Mouse (Mus musculus) layer of hippocampus, adult 9-10 months (tissue): ENCODE results near the gene Opalin.

Experiments used
- DNase-seq: peaks from one replicate; pipeline ENCODE4 v3.0.0; 2022; ENCODE audit warnings: low spot score

Gene Opalin

DNA sequence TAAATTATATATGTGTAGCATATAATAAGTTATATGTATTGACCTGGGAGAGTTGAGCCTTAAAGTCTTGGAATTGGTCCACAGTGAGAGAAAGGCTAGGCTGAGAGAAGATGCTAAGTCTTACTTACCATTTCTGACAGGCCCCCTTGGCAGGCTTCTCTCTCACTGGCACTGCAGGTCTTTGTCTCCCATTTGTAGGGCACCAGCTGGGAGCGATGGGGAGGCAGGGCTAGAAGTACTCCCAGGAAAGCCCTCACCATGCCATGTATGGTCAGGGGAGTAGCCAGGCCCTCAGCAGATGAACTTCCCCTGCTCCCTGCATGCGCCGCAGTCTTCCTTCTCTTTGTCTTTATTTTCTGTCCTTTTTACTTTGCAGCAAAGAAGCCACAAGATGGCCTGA is at the start of gene Opalin:
Gene Opalin (minus strand): TSS at position 208 of the 400 bp plus-strand sequence.
- no peak for DNase-seq

DNA sequence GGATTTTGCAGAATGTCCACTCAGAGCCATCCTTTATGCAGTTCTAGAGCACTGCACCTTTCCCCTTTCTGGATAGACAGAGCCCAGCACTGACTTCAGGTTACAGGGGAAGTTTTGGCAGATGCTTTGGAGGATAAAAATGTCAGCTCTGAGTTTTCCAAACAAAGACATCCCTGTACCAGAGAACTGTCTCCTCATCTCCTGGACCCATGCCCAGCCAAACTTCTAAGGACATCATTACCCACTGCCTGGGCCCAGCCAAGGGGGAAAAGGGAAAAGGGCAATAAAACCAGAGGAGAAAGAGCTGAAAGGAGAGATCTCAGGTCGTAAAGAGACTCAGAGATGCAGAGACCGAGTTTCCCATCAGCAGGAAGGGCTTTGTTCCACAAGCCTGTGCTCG is 46.1 kb upstream of the Opalin start:
- DNase-seq, result no peak

DNA sequence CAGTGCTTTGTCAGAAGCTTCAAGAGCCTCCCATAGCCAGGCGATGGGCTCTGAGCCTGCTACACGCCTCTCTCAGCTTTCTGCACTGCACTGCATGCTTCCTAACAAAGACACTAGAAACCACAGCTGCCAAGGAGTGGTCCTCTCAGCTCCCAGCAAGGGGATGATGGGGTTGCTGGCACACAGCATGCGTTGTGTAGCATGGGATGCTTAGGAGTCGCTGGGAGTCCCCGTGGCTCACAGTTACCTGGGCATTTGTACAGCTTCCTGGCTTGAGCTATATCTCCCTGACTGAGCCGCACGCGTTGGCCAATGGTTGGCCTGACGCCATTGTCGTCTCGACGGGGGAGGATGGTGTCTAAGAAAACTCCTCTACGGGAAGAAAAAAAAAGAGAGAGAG is 43.0 kb upstream of the Opalin start:
- no peak for DNase-seq

DNA sequence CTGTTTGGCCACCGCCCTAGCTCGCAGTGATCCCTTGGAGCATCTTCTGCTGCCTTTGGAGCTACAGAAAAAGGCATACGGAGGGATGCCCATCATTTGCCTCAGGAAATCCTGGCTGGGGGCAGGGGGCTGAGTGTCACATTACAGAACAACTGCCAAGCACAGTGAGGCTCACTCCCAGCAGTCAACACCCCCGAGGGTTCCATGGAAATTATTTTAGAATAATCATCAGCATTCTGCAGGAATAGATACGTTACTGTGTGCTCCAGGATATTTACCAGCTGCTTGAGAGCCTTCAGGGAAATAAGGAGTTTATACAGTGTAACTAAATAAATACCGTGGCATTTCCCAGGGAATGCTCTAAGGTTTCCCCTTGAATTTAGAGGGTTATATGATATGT is 41.4 kb upstream of the Opalin start:
- no peak for DNase-seq

DNA sequence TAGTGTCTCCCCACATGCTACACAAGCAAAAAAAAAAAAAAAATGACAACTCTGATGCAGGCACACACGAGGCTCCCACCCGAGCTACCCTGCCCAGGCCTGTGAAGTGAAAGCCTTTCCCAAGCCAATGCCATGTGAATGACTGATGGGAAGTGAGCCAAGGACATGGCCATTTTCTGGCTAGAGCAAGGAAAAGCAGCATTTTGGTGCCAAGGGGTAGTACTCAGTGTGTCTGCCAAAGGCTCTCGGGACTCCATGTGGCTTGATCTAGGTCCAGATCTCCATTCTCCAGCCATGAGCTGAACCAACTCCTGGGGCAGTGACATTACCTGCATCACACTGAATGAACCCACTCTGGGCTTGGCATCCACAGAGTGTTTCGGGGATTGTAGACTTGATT is 40.4 kb upstream of the Opalin start:
- DNase-seq, result no peak

DNA sequence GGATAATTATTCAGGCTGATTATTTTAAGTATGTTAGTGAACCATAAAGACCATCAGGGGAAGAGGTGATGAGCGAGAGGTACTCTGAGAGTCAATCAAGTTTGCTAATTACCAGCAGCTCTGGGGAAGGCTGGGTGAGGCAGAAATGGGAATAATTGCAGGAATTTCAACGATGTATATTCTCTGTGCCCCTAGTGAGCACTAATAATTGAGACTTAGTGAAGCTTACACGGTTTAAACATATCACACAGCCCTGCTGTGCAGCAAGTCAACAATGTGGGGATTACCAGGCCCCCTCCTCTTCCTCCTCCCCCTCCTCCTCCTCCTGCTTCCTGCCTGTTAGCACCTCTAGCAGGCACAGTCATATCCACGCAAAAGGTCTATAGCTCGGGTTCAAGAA is 37.7 kb upstream of the Opalin start:
- no peak for DNase-seq

DNA sequence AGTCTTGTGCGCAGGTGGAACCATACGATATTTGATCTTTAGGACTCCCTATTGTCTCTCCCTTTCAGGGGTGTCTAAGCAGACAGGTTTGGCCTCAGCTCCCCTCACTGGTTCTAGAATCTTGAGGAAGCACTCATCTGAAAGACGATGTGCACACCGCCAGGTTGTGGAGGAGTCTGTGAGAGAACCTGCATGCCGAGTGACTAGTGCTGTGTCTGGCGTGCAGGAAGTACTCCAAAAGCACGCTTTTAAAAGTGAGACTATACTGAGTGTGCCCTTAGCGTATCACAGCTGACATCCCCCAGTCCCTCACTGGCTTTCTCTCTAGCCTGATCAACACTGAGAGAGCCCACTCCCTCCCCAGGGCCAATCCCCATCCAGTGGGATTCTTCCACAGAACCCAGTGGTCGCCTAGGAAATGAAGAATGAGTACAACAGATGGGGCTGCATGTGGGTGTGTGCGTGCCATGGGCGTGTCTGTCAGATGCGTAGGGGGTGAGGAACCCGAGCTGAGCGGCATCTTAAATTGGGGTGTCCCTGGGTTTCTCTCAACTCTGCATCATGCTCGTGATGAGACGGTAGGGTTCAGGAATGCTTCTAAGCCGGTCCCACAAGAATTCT is 37.1 kb upstream of the Opalin start:
- DNase-seq, result no peak

DNA sequence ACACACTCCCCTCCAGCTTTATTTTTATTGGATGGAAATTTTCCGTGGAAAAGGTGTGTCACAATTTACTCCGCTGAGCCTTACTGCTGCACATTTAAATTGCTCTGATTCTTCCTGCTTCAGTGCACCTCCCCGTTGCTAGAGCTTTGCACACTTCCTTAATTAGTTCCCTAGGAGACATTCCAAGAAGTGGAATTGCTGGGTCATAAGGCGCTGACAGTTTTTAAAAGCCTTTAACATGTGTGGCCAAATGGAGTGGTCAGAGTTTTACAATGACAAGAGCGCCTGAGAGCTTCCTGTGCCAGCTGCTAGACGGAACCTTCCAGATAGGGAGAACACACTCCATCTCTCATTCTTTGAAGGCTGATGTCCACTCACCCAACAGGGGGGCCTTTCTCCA is 35.7 kb upstream of the Opalin start:
- DNase-seq, result no peak

DNA sequence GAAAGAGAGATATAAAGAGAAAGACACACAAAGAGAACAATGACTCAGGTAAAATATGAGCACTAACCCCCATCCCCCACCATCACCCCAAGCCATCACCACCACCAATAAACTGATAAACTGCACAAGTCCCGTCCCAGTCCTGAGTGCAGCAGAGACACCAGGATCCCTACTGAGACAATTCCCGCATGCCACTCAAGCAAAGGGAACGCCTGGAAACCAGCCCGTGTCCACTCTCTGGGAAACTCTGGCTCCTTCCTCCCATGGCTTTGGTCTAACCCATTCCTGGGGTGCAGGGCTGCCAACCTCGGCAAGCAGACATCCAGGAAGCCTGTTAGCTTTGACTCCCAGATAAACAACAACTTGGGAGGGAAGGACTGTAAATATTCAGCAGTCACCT is 33.1 kb upstream of the Opalin start:
- no peak for DNase-seq

DNA sequence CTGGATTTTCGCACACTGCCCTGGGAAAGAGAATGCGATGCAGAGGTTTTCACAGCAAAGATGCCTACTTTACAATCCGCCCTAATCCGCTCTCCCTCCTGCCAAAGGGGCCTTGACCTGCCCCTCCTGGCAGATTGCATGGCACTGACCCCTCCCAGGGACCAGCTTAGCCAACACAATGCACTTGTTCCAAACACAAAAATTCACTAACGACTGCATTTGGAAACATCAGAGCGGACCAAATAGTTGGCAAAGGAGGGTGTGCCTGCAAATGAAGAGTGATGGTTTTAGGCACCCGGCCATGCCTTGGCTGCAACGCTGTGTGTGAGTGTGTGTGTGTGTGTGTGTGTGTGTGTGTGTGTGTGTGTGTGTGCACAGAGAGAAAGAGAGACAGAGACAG is 32.6 kb upstream of the Opalin start:
- no peak for DNase-seq

DNA sequence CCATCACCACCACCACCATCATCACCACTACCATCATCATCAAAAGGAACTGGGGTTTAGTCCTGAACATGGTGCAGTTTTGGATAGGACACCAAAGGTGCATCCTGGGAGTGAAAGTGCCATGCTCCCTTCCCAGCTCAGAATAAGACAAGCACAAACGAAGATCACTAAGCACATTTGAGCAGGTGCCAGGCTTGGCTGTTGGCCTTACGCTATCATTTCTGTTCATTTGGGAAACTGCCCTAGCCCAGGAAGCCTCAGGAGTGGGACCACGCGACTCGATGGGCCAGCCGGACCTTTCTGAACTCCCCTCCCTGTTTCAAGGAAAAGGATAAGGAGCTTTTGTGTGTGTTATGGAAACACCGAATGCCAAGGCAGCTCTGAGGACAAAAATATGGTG is 31.8 kb upstream of the Opalin start:
- no peak for DNase-seq

DNA sequence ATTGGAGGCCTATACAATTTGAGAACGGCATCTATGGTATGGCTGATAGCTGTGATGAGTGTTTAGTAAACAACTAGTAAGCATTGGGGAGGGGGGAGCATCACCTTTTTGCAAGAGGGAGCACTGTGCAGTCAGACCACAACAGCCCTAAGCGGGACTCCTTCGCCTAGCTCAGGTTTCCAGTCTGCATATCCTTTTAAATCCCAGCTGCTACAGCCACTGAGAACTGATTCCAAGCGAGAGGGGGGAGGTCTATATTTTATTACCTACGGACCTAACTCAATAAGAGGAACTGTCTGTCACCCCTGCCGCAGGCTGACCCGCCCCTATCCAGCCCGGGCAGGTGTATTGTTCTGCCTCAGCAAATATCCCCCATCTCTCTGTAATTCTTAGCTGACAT is 30.6 kb upstream of the Opalin start:
- no peak for DNase-seq

DNA sequence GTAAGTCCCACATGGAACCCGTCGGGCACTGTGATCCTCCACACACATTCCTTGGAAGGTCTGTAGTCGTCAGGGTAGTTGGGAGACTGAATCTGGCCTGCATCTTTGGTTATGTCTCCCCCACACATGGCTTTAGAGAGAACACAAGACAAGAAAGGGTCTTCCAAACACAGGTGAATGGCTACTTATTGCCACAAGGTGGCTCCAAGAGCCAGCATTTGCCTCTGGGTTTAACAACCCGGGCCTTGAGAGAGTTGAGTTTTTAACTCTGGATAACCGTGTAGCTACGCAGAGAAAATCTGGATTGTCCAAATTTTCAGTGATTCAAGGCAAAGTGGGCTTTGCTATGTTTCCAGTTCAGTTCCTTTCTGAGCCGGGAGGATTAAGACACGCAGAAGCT is 28.0 kb upstream of the Opalin start:
- no peak for DNase-seq

DNA sequence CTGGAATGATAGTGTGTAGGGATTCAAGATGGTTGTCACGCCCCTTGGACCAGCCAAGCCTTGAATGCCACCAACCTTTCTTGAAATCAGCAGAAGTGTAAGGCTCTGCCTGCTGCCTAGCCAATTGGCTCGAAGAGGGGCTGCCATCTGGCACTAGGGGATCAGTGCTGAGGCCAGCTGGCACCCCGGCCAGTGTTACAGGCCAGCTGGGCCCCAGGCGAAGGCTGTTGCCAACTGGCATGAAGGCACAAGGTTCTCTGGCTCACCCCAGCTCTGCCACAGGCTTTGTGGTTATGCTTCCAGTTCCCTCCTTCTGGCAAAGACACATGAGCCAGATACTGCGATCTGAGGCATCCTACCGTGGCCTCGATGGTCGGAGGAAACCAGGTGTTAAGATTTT is 24.5 kb upstream of the Opalin start:
- peak; percentile 45 for DNase-seq

DNA sequence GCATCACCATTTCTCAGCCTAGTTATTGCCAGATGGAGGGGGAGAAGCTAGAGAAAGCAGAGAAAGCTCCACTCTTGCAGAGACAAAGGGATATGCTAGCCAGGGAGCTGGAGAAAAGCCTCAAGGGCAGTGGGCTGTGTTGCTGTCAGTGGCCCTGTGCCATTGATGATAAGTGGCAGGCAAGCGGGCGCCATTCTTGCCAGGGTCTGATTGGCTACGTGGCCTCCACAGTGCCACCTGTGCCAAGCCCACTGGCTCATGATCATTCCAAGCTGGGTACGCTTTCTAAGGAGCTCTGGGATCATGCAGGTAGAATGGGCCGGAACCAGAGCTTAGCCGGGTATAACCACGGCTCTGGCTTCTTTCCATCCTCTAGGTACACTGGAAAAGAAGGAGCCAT is 23.9 kb upstream of the Opalin start:
- DNase-seq, result no peak

DNA sequence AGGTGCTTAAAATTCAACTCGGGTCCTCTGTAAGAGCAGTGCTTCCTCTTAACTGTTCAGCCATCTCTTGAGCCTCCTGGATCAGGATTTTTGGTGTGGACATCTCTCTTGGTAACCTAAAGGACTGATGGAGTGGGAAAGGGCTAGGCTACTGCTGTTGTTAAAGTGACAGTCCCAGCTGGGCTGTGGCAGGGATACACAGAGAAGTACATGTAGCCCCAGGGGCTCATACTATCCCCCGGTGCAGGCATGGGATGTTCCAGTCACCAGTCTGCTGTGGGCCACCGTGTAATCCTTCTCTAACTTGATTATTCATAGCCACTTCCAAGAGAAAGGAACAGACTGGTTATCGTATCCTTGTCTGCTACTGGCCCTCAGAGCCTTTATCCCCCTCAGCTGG is 20.1 kb upstream of the Opalin start:
- no peak for DNase-seq

DNA sequence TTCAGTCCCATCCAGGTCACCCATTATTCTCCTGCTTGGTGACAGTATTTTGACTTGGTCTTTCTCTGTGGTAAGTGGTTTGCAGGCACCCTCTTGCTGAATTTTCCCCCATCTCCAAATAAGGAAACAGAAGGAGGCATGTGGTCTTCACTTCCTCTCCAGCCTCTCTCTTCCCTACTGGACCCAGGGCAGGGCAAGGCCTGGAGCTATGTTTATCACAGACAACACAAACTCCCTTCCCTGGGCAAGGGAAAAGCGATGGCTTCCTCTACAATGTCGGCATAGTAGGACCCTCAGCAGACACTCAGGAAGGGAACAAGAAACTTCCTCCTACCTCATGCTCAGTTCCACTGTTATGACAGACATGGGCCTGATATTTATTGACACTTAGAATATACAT is 15.0 kb upstream of the Opalin start:
- DNase-seq, result no peak

DNA sequence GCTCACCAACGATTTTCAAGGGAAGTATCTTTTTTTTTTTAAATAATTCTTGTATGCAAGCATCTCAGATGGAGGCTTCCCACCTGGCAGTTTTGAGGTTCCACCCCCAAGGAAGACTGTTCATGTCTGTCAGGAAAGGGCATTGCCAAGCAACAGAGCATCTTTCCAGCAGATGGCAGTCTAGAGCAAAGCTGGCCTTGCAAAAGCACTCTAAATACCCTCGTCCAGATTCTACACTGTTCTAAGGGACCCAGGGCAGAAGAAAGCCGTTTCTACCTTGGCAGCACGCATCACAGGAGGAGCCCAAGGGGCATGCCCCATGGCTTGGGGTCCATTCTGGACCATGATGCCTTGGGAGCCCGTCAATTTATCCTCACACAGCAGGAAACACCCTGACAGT is 12.9 kb upstream of the Opalin start:
- DNase-seq, result peak; percentile 50

DNA sequence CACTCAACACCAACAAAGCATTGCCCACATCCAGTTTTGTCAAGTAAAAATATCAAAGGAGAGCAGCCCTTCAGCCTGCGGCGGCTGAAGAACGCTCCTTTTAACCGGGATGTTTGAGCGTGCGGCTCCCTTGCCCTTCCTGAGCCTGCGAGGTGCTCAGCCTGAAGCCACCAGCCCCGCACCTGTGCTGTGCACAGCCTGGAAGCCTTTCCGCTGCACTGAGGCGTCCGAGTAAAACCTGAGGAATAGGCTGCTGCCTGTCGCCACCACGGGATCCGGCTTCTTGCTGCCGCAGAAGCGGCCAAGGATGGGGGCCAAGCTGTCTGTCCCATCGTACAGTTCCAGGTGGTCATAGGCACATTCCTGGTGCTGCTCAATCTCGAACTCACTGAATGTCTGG is 11.6 kb upstream of the Opalin start:
- no peak for DNase-seq

DNA sequence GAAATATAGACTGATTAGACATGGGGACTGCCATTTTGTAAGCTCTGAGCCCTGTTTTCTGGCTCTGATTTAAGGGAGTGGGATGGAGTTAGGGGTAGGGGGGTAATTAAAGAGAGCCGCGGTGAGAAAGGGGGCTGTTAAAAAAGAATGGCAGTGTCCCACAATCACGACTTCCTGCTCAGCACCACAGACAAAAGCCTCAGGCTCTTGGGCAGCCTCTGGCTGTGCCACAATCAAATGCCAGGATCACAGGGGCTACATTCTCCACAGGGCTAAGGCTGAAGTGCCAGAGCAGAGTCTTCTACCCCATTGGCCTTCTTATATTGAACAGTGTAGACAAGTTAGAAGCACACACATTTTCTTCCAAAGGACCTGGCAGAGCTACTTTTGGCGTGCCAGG is 11.0 kb upstream of the Opalin start:
- DNase-seq, result no peak

DNA sequence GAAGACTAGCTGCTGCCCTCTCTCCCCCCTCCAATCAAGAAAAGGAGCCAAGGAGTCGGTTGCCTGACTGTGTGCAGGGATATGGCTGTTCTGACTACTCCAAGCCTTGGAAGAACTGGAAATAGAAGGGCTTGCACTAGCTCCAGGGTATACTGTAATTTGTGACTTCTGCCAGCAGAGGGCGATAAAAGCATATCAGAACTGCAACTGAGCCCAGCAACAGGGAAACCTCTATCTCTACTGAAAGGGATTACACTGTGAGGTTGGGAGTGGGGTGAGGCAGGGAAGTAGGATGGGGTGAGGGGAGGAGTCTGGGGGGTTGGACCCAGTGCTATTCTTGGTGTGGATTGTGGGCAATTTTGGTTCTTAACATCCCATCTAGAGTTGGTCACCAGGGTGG is 9.8 kb upstream of the Opalin start:
- peak; percentile 84 for DNase-seq

DNA sequence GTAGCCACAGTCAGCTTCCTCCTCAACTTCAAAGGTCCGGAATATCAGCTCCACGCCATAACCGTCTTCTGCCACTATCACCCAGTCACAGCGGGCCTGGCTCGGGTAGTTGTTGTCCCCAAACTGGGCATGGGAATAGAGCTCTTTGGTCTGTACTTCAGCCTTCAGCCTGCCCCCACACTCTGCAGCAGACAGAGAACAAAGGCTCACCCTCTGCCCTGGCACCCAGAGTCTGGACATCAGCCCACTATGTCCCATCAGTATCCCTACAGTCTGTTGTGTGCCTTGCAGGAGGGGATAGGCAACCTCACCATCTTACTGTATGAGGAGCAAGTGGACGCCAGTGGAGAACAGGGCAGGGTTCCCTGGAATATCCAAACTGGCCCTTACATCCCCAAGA is 9.4 kb upstream of the Opalin start:
- no peak for DNase-seq

DNA sequence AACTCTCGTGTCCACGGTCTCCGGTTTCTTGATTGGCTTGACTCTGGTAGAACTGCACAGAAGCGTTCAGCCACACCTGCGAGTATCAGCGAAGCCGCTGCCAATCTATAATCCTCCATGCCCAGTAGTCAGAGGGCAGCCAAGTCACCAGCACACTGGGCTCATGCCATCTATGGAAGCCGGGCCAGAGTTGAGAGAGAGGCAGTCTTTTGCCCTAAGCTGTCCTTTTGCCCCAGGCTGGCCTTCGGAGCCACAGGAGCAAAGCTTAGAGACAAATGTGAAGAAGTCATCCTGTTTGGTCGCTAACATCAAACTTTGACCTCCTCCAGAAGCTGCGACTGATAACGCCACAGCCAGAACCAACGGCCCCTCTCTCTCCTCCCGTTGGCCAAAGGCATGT is 6.7 kb upstream of the Opalin start:
- no peak for DNase-seq

DNA sequence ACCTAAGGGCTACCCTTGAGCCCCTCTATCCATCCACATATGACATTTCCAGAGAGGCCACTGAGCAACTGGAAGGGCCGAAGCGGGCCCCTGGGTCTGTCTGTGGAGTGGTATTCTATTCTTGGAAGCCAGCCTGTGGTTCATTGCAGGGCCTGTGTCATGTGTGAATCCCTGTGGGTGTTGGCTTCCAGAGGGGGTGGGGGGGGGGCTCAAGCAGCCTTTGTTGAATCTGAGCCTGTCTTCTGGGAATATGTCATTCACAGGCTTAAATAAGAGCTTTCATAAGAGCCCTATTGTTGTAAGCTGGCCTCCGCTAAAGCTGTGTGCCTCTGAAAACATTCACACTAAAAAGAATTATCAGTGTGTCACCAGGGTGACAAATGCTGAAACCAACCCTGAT is 4.7 kb upstream of the Opalin start:
- DNase-seq, result no peak
